Mouse (Mus musculus): Measurements from ENCODE around the gene Pttg1.
A peak's percentile ranks its signal among the peaks of the same experiment; 100 is the strongest.

The Pttg1 gene

DNA sequence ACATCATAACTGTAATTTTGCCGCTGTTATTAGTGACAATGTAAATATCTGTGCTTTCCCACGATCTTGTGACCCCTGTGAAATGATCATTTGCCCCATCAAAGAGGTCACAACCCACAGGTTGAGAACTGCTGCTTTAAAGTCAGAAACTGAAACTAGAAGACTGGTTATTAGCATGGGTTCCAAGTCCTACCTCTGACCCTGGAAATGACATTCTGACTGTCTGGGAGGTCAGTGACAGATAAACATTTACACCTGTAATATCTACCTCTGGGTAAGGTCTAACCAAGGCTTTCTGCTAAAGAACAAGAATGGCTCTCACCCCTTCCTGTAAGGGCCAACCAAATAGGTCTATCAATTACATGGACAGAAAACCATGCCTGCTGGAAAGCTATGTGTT is 17.2 kb downstream of the Pttg1 start:
- DNase-seq (ENCODE audit: low read depth, low spot score) = no peak

- no peak for DNase-seq (ENCODE audit: low read depth, low spot score)
Measured at GRCm38 (mm10) chr11:43404150-43404807, 21.8 kb downstream of the Pttg1 start.

DNA sequence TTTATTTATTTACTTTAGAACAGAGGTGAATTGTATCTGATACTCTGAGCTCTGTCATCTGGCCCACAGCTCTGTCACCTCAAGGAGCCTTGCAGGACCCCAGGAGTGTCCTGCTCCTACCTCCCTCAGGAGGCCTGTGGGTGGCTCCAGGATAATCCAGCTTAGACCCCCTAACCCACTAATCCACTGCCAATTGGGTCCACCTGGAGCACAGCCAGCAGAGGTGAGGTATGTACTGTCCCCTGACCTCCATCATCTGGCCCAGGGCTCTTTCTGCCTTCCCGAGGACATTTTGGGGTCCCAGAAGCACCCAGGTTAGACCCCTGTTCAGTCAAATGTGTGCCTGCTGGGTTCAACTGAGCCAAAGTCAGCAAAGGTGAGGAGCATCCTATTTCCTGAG is 25.9 kb downstream of the Pttg1 start:
- DNase-seq (ENCODE audit: low read depth, low spot score) = no peak

- no peak for DNase-seq (ENCODE audit: low read depth, low spot score)
Measured at GRCm38 (mm10) chr11:43399297-43399696, 26.8 kb downstream of the Pttg1 start.

DNA sequence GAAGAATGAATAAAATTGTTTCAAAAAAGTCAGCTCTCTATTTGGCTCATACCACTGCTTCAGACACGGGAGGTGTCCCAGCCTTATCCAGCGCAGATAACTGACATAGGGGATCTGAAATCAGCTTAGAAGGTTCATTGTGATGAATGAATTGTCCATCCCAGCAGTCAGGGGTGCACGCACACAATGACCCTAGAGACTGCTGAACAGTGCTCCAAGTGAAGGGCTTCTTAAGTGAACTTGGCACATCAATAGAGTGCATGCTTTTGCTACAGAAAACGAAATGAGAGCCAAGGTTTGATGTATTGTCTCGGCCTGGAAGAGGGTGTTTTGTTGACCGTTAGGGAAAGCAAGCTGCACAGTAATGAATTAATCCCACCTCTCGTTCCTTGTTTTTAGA is 29.4 kb downstream of the Pttg1 start:
- no peak for DNase-seq (ENCODE audit: low read depth, low spot score)

DNA sequence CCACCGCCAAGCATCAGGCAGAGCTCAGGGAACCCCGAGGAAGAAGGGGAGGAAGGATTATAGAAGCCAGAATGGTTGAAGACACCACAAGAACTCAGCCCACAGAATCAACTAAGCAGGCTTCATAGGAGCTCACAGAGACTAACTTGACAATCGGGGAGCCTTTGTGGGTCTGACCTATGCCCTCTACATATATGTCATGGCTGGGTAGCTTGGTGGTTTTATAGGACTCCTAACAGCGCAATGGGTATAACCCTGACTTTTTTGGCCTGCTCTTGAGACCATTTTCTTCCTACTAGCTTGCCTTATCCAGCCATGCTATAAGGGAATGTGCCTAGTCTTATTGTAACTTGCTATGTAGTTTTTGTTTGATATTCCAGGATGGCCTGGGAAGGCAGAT is 29.8 kb downstream of the Pttg1 start:
- no peak for DNase-seq (ENCODE audit: low read depth, low spot score)

DNA sequence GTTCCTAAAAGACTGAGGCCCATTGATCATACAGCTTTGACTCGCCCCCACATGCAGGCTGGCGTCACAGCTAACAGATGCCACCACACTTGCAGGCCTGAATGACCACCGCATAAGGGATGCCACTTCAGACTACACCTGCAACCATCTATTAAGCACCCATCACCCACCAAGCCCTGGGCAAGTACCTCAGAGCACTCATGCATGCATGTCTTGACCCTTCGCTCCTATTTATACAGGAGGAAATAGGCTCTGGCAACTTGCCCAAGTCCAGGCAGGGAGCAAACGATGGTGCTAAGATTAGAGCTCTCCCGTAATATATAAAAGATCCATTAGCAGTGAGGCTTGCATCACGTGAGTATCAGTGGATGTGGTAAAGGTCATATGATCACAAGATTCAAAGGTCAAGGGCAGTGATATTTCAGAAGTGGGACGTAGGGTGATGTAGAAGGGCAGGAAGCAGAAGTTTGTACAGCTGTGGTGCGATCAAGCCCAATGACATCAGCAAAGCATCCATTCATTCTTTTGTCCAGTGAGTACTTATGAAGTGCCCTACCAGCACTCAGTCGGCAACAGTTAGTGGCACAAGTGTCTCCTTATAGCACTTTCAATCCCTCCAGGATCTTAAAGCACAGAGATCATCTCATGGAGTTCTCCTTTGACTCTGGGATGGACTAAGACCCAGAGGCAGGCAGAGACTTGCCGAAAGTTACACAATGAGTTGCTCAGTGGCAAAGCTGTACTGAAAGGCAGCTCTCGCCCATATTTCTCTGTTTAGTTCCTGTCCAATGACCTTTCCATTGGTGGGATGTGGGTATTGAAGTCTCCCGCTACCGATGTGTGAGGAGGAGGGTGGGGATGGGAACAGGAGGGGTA is 30.7 kb downstream of the Pttg1 start:
- no peak for DNase-seq (ENCODE audit: low read depth, low spot score)

- no peak for DNase-seq (ENCODE audit: low read depth, low spot score)
Measured at GRCm38 (mm10) chr11:43393325-43393724, 32.7 kb downstream of the Pttg1 start.

DNA sequence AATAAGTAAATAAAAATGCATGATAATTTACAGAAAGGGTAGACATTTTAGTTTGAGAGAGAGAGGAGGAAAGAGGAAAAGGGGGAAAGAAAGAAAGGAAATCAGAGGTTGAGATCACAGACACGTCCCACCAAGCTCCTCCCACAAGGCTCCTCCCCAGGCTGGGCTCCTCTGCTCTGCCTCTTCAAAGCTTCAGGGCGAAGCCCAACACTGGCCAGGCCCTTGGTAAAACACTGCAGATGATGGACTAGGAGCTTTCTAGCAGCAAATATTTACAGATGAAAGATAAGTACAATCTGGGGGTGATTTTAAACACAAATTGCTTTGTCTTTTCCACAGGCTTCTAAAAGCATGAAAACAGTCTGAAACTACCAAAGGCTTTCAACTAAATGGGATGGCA is 33.3 kb downstream of the Pttg1 start:
- no peak for DNase-seq (ENCODE audit: low read depth, low spot score)

GRCm38 (mm10) chr11:43389118-43389517 is 36.9 kb downstream of the Pttg1 start:
- no peak for DNase-seq (ENCODE audit: low read depth, low spot score)

DNA sequence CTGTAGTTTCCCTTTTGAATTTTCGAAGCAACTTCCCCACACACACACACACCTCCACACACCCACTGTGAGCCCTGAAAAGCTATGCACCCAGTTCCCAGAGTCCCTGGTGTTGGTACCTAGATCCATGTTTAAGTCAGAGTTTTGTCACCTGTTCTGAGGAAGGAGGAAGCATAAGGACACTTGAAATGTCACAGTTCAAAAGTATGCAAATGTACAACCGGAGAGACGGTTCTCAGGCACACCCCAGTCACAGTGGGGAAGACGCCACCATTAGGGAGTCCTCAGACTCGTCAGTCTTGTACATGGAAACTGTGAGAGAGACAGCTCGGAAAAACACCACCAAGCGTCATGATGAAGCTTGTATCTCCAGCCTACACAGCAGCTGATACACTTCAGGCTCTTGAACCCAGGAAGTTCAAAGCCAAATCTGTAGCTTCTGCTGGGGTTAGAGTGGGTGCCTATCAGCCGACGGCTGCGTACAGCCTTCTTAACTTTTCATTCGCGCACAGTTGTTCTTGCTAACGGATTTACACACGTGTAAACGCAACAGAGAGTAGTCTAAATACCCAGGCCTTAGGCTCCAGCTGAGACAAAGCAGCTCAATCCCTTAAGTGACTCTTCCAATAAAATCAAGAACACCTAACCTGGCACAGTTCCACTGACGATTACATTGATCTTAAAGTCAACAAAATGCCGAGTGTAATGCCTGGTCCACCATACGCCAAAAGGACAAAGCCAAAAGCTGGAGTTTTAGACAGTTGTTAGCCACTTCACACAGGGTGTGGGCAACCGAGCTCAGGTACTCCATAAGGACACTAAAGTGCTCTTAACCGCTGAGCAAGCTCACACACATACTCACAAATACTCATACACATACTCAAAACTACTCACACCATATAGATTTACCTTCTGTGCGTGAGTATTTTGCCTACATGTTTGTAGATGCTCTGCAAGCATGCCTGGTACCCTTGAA is 37.6 kb downstream of the Pttg1 start:
- DNase-seq (ENCODE audit: low read depth, low spot score) = no peak

DNA sequence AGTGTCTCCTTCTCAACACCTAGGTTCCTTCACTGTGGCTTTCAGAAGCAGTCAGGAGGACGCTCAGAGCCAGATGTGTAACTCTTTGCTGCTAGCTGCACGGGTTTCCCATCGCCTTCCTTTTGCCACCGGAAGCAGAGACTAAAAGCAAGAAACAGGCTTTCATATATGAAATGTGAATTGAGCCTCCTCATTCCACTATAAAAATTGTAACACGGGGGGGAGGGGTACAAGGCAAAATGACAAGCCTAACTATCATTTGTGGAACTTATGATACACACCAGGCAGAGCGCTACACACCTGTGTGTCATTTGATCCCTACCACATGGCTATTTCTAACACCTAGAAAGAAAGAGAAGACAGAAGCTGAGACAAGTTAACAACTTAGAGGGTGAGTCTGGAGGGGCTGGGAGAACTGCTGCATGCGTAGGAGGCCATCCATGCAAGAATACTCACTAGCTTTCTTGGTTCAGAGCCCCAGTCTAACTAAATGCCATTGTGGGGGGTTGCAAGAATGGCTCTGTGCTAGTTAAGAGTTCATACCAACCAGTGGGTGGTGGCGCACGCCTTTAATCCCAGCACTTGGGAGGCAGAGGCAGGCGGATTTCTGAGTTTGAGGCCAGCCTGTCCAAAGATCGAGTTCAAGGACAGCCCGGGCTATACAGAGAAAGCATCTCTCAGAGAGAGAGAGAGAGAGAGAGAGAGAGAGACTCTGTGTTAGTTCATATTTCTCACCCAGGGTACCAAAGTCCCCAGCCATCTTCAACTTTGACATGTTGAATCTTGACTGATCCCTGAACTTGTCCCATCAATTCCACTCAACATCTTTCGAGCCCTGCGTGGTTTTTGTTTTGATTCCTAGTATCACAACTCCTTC is 38.8 kb downstream of the Pttg1 start:
- DNase-seq (ENCODE audit: low read depth, low spot score) = no peak

- no peak for DNase-seq (ENCODE audit: low read depth, low spot score)
Measured at GRCm38 (mm10) chr11:43385716-43386115, 40.3 kb downstream of the Pttg1 start.

GRCm38 (mm10) chr11:43385055-43385649 is 40.9 kb downstream of the Pttg1 start:
- peak; percentile 73 for DNase-seq (ENCODE audit: low read depth, low spot score)

DNA sequence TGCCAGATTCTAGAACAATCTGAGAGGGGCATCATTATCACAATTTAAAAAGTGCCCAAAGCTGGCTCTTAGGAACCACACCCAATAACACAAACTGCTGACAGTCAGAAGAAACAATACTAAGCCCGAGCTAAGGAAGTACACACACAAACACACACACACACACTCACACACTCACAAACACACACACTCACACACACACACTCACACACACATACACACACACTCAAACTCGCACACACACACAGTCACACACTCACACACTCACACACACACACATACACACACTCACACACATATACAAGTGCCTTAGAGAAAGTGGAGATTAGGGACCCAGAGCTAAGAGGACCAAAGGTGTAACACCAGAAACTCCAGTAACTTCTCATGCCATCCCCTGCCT is 42.5 kb downstream of the Pttg1 start:
- DNase-seq (ENCODE audit: low read depth, low spot score) = no peak

GRCm38 (mm10) chr11:43380901-43381300 is 45.1 kb downstream of the Pttg1 start:
- no peak for DNase-seq (ENCODE audit: low read depth, low spot score)

- no peak for DNase-seq (ENCODE audit: low read depth, low spot score)
Measured at GRCm38 (mm10) chr11:43379911-43380485, 46.1 kb downstream of the Pttg1 start.

DNA sequence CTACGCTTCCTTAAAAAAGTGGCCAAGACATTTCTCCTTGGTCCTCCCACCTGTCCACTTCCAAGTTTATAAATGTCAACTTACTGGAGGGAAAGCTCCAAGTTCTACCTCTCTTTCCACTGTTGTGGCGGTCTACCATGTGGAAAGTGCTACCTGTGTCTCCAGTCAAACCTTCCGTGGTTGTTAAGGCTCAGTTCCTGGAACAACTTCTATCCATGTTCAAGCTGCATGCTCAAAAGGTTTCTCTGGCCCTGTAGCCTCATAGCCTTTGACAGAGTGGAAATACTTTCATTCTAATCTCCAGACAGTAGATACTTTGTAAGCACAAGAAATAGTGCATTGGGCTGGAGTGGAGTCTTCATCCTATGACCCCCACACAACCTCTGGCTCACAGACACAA is 46.6 kb downstream of the Pttg1 start:
- DNase-seq (ENCODE audit: low read depth, low spot score) = no peak

- DNase-seq (ENCODE audit: low read depth, low spot score) = no peak
Measured at GRCm38 (mm10) chr11:43377083-43377850, 48.8 kb downstream of the Pttg1 start.
